ENCODE assay signal across 16 mouse cellular contexts in genomic region chr1:168334831-168335574, GRCm38 (mm10).
DNase-seq lines count a peak whose midpoint lies in the region; ATAC-seq and TF ChIP-seq lines count a peak whose summit lies in the region.
"Had no signal": no experiment of that assay in that cellular context is flagged by ENCODE, and none has a peak within 500 bp of the region (broad histone marks: within the 10 kb centered on the region; RNA-seq: fewer than 3 reads in every experiment).

No protein-coding gene starts in this region.

- H3K9ac ChIP-seq in lung, embryonic 16.5 days (ENCODE audit: low read length): no peak overlapping the region
- no peak overlapping the region for H3K9ac ChIP-seq in stomach, postnatal 0 days (ENCODE audit: low read length)
- no peak overlapping the region for H3K9ac ChIP-seq in forebrain, embryonic 12.5 days
- H3K9ac ChIP-seq: liver, embryonic 13.5 days; neural tube, embryonic 13.5 days had no signal

- no peaks in the 10 kb centered on the region for H3K9me3 ChIP-seq in lung, embryonic 16.5 days (ENCODE audit: control insufficient read depth, low read length)
- no peaks in the 10 kb centered on the region for H3K9me3 ChIP-seq in limb, embryonic 10.5 days (replicated peaks)
- no peaks in the 10 kb centered on the region for H3K9me3 ChIP-seq in stomach, postnatal 0 days (ENCODE audit: control insufficient read depth, low read length)
- no peaks in the 10 kb centered on the region for H3K9me3 ChIP-seq in forebrain, embryonic 12.5 days
- H3K9me3 ChIP-seq: liver, embryonic 13.5 days; megakaryocyte, embryonic 14.5 days; neural tube, embryonic 13.5 days had no signal

- peak overlapping the region; percentile 7; the same call in 1 of the 2 replicates for H3K4me2 ChIP-seq in lung, embryonic 16.5 days (ENCODE audit: low read depth, low read length)
- H3K4me2 ChIP-seq in stomach, postnatal 0 days (replicated peaks; ENCODE audit: low read depth): no peak overlapping the region
- H3K4me2 ChIP-seq in forebrain, embryonic 12.5 days: no peak overlapping the region
- H3K4me2 ChIP-seq: liver, embryonic 13.5 days; neural tube, embryonic 13.5 days had no signal

- DNase-seq in embryo, embryonic 10 days (ENCODE audit: low spot score): peak; percentile 29
- DNase-seq in embryo, embryonic 9.5 days (ENCODE audit: extremely low spot score): no peak
- DNase-seq in lung, postnatal 10 days: no peak
- no peak for DNase-seq in limb, embryonic 10.5 days (ENCODE audit: low spot score)
- no peak for DNase-seq in stomach, postnatal 0 days (ENCODE audit: low spot score)
- no peak for DNase-seq in left cerebral cortex, adult 8-10 months (ENCODE audit: low spot score in 2 of 2)
- DNase-seq: cerebellum, postnatal 36 days; heart, postnatal 36 days; liver, embryonic 13.5 days; retina, postnatal 1 day; thymus, adult 18-20 months had no signal

- TF ChIP-seq EP300 in stomach, postnatal 0 days (optimal IDR thresholded peaks at IDR 0.05): no peak

- H3K4me1 ChIP-seq in lung, embryonic 16.5 days (replicated peaks; ENCODE audit: control insufficient read depth, insufficient read depth, low read length): peaks cover 5% of the 10 kb centered on the region
- H3K4me1 ChIP-seq in limb, embryonic 10.5 days: peaks cover 5% of the 10 kb centered on the region; the same call in 1 of the 2 replicates
- no peaks in the 10 kb centered on the region for H3K4me1 ChIP-seq in stomach, postnatal 0 days (replicated peaks; ENCODE audit: control insufficient read depth, insufficient read depth)
- peaks cover 26% of the 10 kb centered on the region for H3K4me1 ChIP-seq in forebrain, embryonic 12.5 days
- H3K4me1 ChIP-seq: liver, embryonic 13.5 days had no signal

- 56% methylated on average over 8 of the region's 8 CpGs for WGBS in lung, embryonic 16.5 days
- WGBS in limb, embryonic 10.5 days: 91% methylated on average over 8 of the region's 8 CpGs
- WGBS in stomach, postnatal 0 days: 64% methylated on average over 8 of the region's 8 CpGs
- WGBS in forebrain, embryonic 12.5 days: 93% methylated on average over 8 of the region's 8 CpGs

- no peak for TF ChIP-seq CTCF in stomach, postnatal 0 days (IDR thresholded peaks at IDR 0.05; ENCODE audit: low read depth)

- H3K4me3 ChIP-seq in lung, embryonic 16.5 days (ENCODE audit: low read length): no peak overlapping the region
- no peak overlapping the region for H3K4me3 ChIP-seq in limb, embryonic 10.5 days
- H3K4me3 ChIP-seq in stomach, postnatal 0 days (ENCODE audit: low read depth, low read length): no peak overlapping the region
- H3K4me3 ChIP-seq in forebrain, embryonic 12.5 days (replicated peaks): no peak overlapping the region
- H3K4me3 ChIP-seq: liver, embryonic 13.5 days; megakaryocyte, embryonic 14.5 days; neural tube, embryonic 13.5 days had no signal

- H3K27ac ChIP-seq in lung, embryonic 16.5 days (ENCODE audit: low read length): peak overlapping the region; percentile 84
- 0 out of 2 replicates have a peak overlapping the region, but pooled peaks have one; percentile 33 for H3K27ac ChIP-seq in limb, embryonic 10.5 days
- H3K27ac ChIP-seq in stomach, postnatal 0 days (replicated peaks): peak overlapping the region; percentile 85
- H3K27ac ChIP-seq in forebrain, embryonic 12.5 days: no peak overlapping the region
- H3K27ac ChIP-seq: liver, embryonic 13.5 days; neural tube, embryonic 13.5 days had no signal

- no peaks in the 10 kb centered on the region for H3K27me3 ChIP-seq in lung, embryonic 16.5 days (ENCODE audit: control insufficient read depth, insufficient read depth, low read depth, low read length)
- H3K27me3 ChIP-seq in limb, embryonic 10.5 days (ENCODE audit: low read depth, poor library complexity, severe bottlenecking): no peaks in the 10 kb centered on the region
- no peaks in the 10 kb centered on the region for H3K27me3 ChIP-seq in stomach, postnatal 0 days (ENCODE audit: control insufficient read depth, insufficient read depth, low read length)
- no peaks in the 10 kb centered on the region for H3K27me3 ChIP-seq in forebrain, embryonic 12.5 days
- H3K27me3 ChIP-seq: CH12.LX; liver, embryonic 13.5 days; megakaryocyte, embryonic 14.5 days; neural tube, embryonic 13.5 days had no signal

- peak; percentile 75 for ATAC-seq in lung, embryonic 16.5 days (ENCODE audit: low read depth)
- no peak for ATAC-seq in stomach, postnatal 0 days (ENCODE audit: low FRiP score, low TSS enrichment)
- ATAC-seq in forebrain, embryonic 12.5 days (ENCODE audit: low FRiP score): no peak

- H3K36me3 ChIP-seq in lung, embryonic 16.5 days (ENCODE audit: control insufficient read depth, insufficient read depth, low read length): no peaks in the 10 kb centered on the region
- peaks cover 62% of the 10 kb centered on the region for H3K36me3 ChIP-seq in limb, embryonic 10.5 days
- peaks cover 5% of the 10 kb centered on the region; the same call in 1 of the 2 replicates for H3K36me3 ChIP-seq in stomach, postnatal 0 days (ENCODE audit: control insufficient read depth, insufficient read depth, low read length)
- peaks cover 18% of the 10 kb centered on the region for H3K36me3 ChIP-seq in forebrain, embryonic 12.5 days (replicated peaks)
- H3K36me3 ChIP-seq: liver, embryonic 13.5 days had no signal
